Mouse (Mus musculus) thymus, postnatal 0 days (tissue): ENCODE results near the gene Rdh7. TPM values are rescaled to one million over a fixed set of nuclear protein-coding genes. Genes with fewer than 3 reads are reported as not detected.
A peak's percentile ranks its signal among the peaks of the same experiment; 100 is the strongest.
"Not testable (repeated sequence)": the region's sequence is repeated elsewhere in the genome, so short reads cannot be mapped to it uniquely, and the experiment has no call there.

Experiments
- DNase-seq: peaks from one replicate; pipeline ENCODE4 v3.0.0-alpha.2; 2015; ENCODE audit warnings: low spot score
- polyA plus RNA-seq: library from polyadenylated mRNA; unstranded; fragments of >200 nt; fragmentation: Nextera tagmentation; extraction: Ambion mirVana; gene quantifications from 2 replicates; pipeline ENCODE4 v1.2.1, GENCODE M21; 2015

The Rdh7 gene
- polyA plus RNA-seq, 1 experiment from 2014 or later = not detected

DNA sequence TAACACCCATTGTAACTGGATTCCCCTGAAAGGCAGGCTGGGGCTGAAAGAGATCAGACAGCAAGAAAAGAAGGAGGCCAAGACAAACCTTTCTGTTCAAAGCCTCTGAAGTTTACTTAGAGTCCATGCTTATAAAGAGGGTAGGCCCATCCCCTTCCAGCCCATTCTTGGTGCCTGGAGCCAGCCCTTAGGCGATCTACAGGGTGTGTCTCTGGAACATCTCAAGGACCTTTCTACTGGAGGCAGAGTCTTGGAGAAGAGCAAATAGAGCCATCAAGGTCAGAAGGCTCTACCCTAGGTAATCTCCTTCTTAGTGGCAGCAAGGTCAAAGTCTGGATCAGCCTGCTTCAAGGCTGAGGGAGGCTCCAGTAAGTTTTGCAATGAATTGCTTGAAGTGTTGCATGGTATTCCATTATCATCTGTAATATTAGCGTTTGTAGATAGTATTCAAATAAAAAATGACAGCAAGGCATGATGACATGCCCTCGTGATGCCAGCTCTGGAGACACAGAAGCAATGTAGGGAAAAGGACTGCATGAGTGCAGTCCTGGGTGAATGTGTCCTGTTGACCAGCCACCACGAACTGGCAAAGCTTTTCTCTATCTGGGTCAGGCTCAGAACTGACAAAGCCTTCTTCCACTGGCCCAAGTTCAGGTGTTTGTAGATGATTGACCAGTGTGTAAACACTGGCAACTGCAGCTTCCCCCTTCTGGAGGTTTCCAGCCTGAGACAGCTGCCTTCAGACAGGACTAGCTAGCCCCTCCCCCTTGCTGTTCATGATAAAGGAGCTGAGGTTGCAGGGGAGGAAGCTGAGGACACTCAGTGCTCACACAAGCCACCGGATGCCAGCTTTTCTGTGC is 4.8 kb upstream of the Rdh7 start:
- peak; percentile 55 for DNase-seq

DNA sequence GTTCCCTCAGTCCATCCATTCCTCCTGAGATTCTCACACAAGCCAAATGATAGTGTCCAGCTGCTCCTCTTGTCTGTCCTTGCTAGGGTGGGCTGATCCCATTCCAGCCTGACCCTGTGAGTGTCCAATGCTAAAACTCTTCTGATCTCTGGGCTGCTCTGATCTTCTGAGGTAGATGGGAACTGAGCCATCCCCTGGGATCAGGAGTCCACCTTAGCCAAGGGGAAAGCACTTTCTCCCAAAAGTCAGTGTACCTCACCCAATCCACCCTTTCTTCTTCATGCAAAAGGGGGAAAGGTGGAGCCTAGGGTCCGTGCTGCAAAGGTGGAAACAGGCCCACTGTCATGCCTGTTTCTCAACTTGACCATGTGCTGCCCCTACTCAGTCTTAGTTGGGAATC is 2.9 kb upstream of the Rdh7 start:
- no peak for DNase-seq

DNA sequence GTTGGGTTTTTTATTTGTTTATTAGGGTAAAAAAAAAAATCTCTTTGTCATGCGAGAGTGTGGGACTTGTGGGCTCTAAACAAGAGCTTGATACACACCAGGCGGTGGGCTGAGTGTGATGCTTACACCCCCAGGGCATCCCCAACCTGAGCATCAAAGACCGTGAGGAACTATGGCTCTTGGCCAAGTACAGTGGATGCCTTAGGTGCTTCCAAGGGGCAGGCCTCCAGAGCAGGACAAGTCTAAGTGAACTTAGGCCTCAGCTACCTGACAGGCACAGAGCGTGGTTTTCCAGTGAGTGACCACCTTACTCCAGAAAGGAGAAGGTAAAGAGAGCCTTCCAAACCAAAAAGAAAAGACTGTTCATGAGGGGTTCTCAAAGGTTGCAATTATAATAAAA is 1.6 kb downstream of the Rdh7 start:
- DNase-seq = no peak

DNA sequence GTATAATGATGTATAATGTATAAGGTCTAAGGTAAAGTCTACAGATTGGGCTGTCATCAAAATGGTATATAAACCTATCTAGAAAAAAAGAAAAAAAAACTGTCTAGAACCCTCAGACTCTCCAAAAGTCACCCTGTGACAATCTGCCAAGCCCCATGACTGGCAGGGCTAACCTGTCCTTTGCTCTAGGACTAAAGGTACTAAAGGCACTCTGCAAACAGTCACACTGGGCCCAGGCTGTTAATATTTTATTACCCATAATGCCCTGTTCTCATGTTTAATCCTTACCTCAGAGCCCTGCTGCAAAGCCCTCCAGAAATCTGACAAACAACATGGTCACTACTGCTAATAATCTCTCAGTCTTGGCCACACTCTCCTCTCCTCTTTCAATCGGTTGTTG is 2.1 kb downstream of the Rdh7 start:
- no peak for DNase-seq

DNA sequence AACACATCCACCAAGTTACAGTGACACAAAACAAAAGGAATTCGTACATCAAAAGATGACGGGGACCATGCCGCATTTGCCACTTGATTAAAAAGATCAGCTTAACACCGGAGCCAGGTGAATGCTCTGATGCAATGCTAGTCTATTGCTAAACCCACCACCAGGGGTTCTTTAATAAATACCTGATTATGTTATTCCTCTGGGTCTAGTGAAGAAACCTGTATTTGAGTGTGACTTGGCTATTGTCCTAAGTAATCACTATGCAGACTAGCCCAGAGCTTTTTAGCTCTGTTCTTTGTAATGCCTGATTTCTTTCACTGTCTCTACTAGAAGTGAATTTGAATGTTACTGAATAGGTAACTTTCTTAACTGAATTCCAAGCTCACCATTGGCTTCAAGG is 7.6 kb downstream of the Rdh7 start:
- DNase-seq = no peak

DNA sequence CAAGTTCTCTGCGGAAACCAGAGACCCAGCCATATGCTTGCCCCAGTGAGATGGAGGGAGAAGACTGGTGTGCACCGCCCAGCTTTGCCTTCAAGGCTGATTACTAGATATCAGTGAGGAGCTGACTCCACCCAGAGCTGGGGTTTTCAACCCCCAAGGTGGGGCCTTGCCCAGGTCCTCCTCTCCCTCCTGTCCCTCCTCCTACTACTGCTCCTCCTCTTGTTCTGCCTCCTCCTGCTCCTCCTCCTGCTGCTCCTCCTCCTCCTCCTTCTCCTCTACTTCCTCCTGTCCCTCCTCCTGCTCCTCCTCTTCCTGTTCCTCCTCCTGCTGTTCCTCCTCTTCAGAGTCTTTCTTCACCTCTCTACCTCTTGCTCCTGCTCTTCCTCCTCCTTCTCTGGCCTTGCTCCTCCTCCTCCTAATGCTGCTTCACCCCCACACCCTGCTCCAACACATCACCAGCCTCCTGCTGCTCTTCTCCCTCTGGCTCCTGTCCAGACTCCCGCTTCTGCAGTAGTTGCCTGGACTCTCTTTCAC is 9.4 kb downstream of the Rdh7 start:
- DNase-seq = no peak

DNA sequence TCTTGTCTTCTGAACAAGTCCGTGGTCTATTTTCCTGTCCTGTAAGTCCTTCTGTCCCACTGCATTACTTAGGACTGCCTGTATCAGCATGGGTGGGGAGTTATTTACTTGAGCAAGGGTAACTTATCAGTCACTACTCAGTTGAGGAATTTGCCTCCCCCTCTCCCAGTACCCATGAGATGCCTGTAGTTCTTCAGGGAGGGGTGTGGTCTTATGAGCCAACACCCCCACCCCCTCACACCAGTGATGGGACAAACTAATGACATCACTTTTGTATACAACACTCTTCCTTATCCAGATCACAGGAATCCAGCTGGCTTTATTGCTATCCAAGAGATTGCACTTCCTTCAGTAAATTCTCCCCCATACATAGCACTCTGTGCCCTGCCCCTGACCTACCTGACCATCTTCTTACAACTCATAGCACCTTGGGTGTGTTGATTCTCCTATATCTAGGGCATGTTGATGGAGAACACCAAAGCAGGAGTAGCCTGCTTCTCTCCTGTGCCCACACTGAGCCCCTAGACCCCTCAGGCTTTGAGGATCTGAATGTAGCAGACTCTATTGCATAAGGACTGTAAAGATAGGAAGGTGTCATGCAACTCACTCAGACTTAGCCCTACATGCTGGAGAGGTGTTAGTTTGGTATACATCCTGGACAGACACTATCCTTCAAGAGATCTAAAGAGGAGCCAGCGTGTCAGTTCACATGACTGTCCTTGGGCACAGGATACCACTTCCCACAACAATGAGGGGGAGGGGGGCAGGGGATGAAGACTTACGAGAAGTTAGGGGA is 10.2 kb downstream of the Rdh7 start:
- no peak for DNase-seq

DNA sequence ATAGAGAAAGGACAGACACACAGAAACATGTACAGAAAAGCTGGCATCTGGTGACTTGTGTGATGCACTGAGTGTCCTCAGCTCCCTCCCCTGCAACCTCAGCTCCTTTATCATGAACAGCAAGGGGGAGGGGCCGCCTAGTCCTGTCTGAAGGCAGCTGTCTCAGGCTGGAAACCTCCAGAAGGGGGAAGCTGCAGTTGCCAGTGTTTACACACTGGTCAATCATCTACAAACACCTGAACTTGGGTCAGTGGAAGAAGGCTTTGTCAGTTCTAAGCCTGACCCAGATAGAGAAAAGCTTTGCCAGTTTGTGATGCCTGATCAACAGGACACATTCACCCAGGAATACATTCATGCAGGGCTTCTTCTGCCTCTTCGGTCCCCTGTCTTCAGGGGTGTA is 10.9 kb downstream of the Rdh7 start:
- no peak for DNase-seq

DNA sequence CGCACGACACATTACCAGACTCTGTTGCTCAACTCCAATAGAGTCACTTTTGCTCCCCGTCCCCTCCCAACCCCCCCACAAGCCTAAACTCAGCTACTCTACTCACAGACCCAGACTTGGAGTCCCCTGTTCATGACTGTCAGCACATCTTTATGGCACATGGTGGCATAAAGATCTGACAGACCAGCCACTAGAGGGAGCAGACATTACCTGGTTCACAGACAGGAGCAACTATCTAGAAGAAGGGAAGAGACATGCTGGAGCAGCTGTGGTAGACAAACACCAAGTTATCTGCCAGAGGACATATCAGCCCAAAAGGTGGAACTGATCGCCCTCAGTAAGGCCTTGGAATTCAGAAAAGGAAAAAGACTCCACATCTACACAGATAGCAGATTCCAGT is 16.1 kb downstream of the Rdh7 start:
- DNase-seq = peak; percentile 28

DNA sequence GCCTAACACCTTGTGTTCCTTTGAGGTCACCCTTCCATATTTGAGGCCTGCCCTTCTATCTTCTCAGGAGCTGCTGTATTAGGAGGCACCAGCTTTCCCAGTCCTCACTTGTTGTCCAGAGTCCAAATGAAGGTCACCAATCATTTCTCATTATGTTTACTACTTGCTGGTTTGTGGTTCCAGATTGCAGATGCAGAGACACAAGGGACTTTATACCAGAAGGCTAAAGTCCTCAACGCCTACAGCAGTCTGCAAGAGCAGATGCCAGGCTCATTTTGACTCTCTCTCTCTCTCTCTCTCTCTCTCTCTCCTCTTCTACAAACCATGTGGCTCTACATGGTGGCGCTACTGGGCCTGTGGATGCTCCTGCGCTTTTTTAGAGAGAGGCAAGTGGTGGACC is 22.4 kb downstream of the Rdh7 start, which contains the start of gene Rdh16f2:
Rdh16f2 (plus strand) TSS at position 243 of the 400 bp plus-strand sequence.
- DNase-seq = no peak

DNA sequence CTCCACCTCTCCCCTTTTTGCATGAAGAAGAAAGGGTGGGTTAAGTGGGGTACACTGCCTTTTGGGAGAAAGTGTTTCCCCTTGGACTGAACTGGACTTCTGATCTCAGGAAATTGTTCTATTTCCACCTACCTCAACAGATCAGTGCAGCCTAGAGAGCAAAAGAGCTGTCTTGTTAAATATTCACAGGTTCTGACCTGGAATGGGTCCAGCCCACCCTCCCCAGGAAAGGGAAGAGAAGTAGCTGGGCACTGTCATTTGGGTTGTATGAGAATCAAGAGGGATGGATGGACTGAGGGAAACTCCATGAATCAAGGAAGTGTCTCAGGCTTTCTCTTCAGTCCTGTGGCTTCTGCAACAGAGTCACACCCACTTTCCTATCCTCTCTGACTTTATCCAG is 23.7 kb downstream of the Rdh7 start:
- DNase-seq = no peak

DNA sequence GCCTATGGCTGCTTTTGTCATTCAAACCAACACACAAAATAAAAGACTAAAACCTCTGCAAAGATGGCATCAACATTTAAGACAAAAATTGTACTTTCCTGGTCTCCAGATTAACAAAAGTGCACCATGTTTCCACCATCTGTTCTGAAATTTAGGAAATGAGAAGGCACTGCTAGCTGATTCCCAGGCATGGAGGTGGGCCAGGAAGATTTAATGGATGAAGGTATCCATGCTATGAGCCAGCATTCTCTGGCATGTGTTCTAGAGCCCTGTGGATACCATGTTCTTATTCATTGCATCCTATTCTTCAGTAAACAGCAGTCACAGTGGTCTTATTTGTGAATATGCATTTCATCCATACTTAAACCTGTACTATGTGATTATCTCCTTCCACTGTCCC is 32.2 kb downstream of the Rdh7 start:
- no peak for DNase-seq

DNA sequence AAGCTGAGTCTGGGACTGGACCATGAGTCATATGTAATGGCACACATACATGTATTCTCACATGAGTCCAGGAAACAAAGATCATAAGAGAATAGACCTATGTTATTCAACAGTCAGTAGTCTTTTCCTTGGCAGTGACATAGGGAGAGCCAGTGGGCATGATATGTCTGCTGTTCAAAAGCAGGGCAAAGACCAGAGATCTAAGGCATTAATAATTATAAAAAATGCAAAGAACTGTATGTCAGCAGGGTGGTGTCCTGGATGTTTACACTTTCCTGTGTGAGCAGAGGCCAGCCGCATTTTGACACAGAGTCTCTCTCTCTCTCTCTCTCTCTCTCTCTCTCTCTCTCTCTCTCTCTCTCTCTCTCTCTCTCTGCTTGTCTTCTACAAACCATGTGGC is 39.0 kb downstream of the Rdh7 start, which contains the start of gene Rdh19:
Rdh19 (plus strand) TSS at position 301 of the 400 bp plus-strand sequence.
- no peak for DNase-seq

DNA sequence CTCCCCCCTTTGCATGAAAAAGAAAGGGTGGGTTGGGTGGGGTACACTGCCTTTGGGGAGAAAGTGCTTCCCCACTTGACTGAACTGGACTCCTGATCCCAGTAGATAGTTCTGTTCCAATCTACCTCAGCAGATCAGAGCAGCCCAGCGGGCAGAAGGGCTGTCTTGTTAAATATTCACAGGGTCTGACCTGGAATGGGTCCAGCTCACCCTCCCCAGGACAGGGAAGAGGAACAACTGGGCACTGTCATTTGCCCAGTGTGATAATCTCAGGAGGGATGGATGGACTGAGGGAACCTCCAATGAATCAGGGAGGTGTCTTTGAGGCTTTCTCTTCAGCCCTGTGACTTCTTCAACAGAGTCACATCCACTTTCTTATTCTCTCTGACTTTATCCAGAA is 40.5 kb downstream of the Rdh7 start:
- DNase-seq = no peak

DNA sequence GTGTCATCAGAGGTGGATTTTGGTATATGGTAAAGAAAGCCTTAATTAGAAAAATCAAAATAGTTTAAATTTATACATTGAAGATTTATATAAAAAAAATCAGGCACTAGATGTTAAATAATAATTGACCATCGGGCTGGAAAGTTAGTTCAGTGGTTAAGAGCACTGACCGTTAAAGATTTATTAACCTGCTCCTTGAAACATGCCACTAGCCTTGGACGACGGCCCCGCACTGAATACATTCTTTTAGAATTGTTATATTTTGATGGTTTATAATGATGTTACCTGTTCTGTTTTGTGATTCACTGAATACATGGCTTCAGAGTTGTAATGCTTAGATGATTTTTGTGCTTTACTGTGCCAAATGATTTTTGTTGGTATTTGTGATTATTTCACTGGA is 42.7 kb downstream of the Rdh7 start:
- not testable (repeated sequence) for DNase-seq

DNA sequence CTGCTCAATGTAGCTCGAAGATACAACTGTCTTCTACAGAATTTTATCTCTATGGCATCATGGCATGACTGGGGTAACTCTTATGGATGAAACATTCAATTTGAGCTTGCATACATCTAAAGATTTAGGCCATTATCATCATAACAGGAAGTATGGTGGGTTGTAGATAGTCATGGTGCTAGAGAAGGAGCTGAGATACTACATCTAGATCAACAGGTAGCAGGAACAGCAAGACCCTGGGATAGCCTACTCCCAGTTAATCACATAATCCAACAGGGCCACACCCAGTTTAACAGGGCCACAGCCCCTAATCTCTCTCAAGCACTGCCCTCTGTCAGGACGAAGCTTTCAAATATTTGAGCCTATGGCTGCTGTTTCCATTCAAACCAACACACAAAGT is 47.8 kb downstream of the Rdh7 start:
- no peak for DNase-seq

DNA sequence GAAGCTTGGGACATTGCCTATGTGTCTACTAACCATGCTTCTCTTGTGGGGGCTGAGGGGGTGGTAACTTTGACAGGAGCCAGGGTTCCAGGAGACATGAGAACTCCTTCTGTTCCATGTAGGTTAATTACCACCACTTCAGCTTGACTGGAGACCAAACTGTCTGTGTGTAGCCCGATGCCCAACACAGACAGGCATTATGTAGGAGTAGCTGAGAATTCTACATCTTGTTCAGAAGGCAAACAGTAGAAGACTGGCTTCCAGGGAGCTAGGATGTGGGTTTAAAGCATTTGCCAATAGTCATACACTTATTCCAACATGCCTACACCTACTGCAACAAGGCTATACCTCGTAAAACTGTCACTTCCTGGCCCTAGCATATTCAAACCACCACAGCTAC is 50.1 kb downstream of the Rdh7 start:
- DNase-seq = no peak

DNA sequence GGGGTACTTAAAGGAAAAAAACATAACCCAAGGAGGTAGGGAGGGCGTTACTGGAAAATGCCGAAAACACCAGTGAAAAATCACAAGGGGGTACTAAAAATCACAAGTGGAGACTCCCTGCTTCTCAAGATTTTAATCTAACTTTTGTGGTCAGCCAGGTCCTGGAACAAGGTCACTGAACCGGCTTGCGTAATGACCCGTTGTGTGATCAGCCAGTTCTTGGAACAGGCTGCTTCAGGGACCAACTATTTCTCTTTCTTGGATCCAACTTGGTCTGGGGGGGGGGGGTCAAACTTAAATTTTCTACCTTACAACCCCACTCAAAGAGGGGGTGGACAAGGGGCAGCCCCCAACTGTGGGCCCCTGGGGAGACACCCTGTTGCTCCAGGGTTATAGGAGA is 50.8 kb downstream of the Rdh7 start:
- DNase-seq = not testable (repeated sequence)

DNA sequence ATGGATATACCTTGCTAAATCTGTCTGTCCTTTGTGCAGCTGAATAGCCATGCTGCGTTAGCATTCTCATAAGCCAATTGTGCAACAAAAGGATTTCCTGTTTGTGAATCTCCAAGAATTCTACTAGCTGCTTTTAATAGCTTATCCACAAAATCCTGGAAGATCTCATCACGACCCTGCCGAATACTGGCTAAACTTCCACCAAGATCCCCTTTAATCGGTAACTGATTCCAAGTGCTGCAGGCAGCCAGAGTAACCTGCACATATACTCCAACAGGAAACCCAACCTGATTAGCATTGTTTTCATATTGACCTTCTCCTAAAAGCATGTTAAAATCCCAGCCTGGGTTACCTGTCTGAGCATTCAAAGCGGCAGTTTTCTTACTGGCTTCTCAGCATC is 53.3 kb downstream of the Rdh7 start:
- no peak for DNase-seq

DNA sequence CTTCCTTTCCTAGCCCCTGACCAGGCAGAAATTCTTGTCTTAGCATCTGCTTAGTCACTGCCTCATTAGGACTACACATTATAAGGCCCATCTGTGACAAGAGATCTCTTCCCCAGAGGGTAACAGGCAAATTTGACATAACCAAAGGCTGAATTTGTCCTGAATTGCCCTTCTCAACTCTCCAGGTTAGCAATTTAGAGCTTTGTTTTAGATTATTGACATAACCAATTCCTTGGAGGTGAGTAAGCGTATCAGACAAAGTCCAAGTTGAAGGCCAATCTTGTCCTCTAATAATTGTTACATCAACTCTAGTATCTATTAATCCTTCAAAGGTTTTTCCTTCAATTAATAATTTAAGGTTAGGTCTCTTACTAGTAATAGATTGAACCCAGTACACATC is 54.4 kb downstream of the Rdh7 start:
- not testable (repeated sequence) for DNase-seq
